Mouse (Mus musculus): Measurements from ENCODE around the gene Agbl4. TPM values are rescaled to one million over a fixed set of nuclear protein-coding genes. Genes with fewer than 3 reads are reported as not detected.

The Agbl4 gene
- polyA plus RNA-seq, 1 experiment, result 0.27 TPM

GRCm38 (mm10) chr4:111280936-111281335, 883.5 kb downstream of the Agbl4 start:
- DNase-seq (ENCODE audit: low read depth), result no peak

DNA sequence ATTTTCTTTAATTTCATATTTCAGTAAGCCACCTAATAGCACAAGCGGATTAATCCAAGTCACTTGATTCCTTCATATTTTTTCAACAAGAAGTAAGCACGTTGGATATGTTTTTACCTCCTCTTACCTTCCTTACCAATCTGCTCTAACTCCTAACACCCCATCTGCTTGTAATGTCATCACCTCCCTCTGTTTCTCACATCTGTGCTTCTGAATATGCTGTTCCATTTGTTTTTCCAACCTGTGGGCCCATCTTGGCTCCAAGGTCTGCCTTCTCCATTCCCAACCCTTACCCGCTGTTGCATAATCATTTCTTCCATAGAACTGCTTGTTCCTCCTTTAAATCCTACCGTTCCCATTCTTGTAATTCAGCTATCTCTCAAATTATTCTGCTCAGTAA, 884.4 kb downstream of the Agbl4 start:
- no peak for DNase-seq (ENCODE audit: low read depth)

DNA sequence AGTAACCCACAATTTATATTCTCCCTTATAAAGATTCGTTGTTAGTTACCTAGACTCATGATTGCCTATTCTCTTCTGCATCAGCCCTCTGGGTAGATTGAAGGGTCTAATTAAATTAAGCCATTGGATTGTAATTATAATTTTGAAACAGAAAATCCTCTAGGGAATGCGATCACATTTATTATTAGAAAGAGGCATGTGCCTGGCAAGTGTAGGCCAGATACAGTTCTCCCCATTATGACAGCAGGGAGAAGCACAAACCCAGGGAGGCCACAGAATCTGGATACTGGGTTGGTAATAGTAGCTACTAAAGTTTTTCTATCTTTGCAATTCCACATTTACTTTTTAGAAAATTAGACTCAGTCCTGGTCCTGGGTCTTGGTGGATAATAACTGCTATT, 887.2 kb downstream of the Agbl4 start:
- DNase-seq (ENCODE audit: low read depth), result no peak

DNA sequence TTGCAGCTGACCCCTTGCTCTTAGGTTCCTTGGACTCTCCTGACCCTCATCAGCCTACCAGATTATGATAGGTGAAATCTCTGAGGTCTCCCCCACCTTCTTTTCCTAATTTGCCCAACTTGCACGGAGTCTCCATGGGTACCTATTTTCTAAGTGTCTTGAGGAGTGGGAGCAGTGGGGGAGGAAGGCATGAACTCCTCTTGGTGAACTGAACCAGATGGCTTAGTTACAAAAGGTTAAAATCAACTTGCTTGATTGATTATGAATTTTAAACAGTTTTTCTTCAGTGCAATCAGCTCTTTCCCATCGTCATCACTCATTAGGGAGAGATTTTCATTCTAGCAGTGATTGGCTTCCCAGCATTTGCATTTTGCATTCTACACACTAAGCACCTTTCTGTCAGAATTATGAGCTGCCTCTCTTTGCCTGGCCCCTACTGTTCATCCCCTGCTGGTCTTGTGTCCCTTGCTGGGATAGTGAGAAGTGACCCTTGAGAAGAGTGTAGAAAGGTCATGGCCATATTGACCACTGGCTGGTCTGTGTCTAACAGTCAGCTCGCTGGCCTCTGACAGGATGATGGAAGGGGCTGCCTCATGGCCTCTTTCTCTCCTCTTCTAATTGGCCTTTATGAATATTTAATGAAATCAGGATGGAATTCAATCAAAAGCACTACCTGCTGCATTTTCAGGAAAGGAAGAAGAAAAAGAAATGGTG, 897.2 kb downstream of the Agbl4 start:
- DNase-seq (ENCODE audit: low read depth), result no peak

GRCm38 (mm10) chr4:111306518-111306917, 909.1 kb downstream of the Agbl4 start:
- DNase-seq (ENCODE audit: low read depth), result no peak

DNA sequence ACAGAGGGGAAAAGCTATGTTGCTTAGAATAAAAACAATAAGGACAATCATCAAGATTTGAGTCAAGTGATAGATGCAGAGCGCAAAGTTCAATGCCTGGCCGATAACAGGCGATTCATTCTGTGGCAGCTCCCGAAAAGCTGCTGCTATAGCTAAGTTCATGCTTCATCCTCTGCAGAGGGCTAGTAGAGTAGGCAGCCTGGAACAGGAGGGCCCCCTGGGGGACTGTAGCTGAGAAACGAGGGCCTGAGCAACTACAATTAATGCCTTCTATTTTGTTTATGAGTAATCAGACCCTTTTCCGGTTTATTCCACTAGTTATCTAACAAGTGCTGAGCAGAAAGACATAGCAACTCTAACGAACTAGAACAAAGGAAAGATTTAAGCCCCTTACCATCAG, 909.7 kb downstream of the Agbl4 start:
- DNase-seq (ENCODE audit: low read depth), result no peak

- DNase-seq (ENCODE audit: low read depth), result no peak
These were observed 910.2 kb downstream of the Agbl4 start for GRCm38 (mm10) chr4:111307633-111308032.

DNA sequence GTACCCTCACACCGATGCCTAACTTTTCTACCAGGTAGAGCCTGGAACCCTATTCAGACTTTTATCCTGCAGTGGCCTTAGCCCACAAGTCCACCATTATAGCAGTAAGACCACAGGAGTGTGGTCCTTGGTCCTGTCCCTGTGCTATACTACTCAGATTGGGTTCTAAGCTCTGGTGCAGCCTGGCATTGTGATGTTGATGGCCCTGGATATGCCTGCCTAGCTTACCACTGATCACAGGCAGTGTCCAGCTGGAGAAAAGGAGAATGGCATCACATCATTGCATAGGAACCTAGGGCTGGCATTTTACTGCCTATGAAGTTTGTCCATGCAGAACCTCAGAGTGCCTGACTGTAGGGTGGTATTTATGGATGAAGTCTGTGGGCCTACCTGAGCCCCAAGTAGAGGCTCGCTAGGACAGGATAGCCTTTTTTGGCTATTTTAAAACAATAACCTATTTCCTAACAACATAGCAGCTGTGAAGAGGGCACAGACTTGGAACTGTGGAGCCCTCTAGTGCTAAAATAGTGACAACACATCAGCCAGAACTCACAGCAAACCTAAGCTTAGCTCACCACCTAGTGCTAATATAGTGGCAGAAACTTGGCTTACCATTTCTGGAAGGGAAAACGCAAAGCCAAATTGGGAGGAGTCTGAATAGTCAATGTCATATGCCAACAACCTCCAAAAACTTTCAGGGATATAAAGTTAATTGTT, 911.3 kb downstream of the Agbl4 start:
- no peak for DNase-seq (ENCODE audit: low read depth)

DNA sequence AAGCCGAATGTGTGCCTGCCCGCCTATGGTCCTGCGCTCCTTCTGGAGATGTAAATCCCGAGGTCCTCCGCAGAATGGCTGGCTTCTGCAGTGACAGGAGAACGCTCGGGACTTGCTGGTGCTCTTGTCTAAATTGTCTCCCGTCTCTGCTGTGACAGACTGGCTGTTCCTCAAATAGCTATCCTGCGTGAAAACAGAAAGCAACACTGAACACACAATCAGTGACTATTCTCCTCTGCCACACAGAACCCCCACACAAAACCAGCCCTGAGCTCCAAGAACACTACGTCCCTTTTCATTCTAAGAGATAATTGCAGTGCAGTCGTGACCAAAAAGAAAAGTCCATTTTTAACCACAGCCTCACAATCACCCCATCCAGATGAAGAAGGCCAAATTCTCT, 929.6 kb downstream of the Agbl4 start:
- DNase-seq (ENCODE audit: low read depth), result no peak

- no peak for DNase-seq (ENCODE audit: low read depth)
These were observed 930.4 kb downstream of the Agbl4 start for GRCm38 (mm10) chr4:111327760-111328373.

DNA sequence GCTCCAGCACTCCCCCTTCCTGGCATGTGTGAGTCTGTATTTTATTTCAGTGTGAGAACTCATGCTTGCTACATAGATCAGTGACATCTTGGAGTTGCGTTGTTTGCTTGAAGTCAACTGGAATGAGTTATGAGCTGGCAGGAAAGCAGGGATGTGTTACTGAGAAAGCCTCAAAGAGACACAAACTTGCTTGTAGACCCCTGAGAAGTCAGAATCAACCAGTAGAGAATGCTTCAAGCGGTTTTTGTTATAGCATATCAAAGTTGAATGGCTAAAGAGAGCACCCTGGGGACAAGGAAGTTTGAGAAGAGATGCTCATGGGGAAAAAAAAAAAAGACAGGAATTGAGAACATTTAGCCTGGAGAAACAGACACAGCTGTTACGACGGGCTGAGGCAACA, 932.0 kb downstream of the Agbl4 start:
- DNase-seq (ENCODE audit: low read depth), result no peak

- no peak for DNase-seq (ENCODE audit: low read depth)
These were observed 935.4 kb downstream of the Agbl4 start for GRCm38 (mm10) chr4:111332864-111333263.

DNA sequence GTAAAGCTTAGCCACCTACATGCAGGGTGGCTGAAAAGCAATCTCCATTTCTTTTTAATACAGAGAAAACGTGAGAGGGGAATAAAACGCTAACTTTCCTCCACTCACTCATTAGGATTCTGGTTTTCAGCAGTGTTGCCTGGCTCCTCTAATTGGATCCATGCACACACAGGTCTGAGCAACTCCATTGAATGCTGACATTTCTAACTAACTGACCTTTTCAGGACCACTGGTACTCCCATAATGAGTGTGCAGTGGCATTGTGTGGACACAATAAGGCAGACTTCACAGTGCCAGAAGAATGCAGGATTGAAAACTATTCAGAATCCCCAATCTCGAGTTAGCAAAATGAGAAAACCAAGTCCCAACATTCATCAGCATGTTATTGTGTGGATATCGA, 952.5 kb downstream of the Agbl4 start:
- no peak for DNase-seq (ENCODE audit: low read depth)

GRCm38 (mm10) chr4:111350615-111351525, 953.4 kb downstream of the Agbl4 start:
- DNase-seq (ENCODE audit: low read depth), result no peak

GRCm38 (mm10) chr4:111356584-111357115, 959.2 kb downstream of the Agbl4 start:
- DNase-seq (ENCODE audit: low read depth), result no peak

GRCm38 (mm10) chr4:111357176-111357575, 959.7 kb downstream of the Agbl4 start:
- no peak for DNase-seq (ENCODE audit: low read depth)

DNA sequence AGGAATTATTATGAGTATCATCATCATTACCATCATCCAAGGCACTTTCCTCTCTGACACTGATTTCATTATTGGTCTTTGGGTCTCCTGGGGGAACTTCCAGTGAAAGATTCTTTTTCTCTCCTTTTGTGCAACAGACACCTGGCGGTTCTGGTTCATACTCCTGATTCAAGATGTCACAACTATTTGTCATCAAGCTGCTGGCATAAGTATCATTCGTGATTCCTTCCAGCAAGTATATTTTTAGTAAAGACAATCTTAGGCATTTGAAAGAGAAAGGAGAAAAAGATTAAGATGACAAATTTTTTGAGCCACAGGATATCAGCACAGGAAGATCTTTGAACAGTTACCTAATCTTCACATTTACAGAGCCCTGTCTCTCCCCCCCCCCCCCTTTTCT, 966.7 kb downstream of the Agbl4 start:
- no peak for DNase-seq (ENCODE audit: low read depth)

DNA sequence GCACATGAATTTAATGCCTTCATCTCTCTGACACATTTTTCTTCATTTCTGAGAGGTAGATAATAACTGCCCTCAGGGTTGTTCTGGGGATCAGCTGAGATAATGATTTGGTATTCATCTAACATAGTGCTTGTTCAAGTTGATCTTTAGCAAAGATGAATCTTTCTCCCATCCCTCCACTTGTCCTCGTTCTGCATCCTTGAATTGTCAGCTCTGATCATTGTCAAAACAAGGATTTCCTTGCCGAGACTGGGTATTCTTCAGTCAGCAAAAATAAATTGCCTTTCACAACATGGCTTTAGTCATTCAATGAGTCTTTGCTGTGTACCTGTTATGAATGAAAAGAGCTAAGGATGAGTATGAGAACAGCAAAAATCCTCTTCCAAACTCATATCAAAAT, 970.3 kb downstream of the Agbl4 start:
- no peak for DNase-seq (ENCODE audit: low read depth)

DNA sequence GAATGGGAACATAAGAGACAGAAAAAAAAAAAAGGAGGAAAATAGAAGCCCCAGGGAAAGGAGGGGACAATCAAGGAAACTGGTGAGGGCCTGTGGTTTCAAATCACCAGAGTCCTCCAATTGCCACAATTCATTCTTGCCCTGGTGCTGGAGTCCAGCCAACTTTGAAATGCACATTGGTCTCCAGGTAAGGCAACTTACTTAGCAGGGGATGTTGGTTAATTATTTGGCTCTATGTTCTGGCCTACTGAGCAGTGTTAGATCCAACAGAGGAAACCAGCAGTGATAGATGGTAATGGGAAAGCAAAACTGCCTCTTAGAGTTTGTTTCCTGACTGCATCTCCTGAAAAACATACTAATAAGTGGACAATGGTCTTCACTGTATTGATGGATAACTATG, 979.7 kb downstream of the Agbl4 start:
- DNase-seq (ENCODE audit: low read depth), result no peak

GRCm38 (mm10) chr4:111378071-111378470, 980.6 kb downstream of the Agbl4 start:
- DNase-seq (ENCODE audit: low read depth), result no peak

DNA sequence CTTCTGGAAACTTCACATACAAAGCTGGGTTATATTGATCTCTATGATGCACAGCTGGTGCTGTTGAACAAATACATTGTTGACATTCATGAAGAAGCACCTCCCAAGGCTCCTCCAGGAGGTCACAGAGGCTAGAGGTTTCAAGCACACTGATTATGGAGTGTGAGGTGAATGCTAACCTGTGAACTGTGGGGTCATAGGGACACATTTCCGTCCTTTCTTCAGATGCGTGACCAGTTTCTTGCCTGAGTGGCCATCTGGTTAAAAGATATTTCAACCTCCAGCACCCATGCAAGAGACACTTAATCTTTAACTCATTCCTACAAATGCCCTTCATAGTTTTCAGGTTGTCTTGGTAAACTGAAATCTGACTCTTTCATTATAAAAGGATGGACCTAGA, 985.6 kb downstream of the Agbl4 start:
- no peak for DNase-seq (ENCODE audit: low read depth)

DNA sequence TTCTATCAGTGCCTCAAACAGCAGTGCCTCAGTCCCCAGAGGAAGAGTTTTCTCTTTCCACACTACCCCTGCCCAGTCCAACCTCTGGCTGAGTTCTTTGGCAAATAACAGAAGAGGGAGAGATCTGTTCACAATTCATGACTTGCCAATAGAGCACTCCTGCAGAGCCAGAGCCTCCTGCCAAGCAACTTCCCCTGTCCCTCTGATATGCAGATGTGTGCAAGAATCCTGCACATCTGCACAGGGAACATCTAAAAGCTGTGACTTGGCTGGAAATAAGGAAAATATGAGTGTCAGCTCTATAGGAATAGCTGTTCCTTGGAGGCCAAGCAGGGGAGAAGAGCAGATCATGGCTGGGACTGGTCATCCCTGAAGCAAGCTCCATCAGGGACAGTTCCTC, 993.3 kb downstream of the Agbl4 start:
- no peak for DNase-seq (ENCODE audit: low read depth)
